In the genomic region with DNA sequence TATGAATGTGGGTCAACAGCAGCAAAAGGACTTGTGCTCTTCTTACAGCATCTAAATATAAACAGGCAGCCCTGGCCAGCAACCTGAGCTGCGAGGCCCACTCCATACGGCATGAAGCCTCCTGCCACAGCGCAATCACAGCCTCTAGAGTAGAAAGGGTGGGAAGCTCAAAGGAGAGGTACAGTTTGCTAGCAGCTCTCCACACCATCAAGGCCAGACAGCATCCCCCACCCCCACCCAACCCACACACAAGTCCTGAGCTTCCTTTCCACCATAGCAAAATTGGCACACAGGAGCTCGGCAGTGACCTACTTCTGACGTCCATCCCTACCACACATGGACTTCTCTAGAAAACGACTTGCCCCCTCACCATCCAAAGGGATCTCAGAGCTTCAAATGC, we compare ENCODE assay signal across 16 mouse cellular contexts. TPM values are rescaled to one million over a fixed set of nuclear protein-coding genes. Genes with fewer than 3 reads are reported as not detected.
DNase-seq lines count a peak whose midpoint lies in the region; ATAC-seq lines count a peak whose summit lies in the region.
"Had no signal": no experiment of that assay in that cellular context is flagged by ENCODE, and none has a peak within 500 bp of the region (broad histone marks: within the 10 kb centered on the region; RNA-seq: fewer than 3 reads in every experiment).

No protein-coding gene starts in this region.

- H3K4me2 ChIP-seq in heart, embryonic 12.5 days, result no peak overlapping the region
- no peak overlapping the region for H3K4me2 ChIP-seq in intestine, embryonic 14.5 days (ENCODE audit: low read length)
- H3K4me2 ChIP-seq: forebrain, embryonic 13.5 days; limb, embryonic 15.5 days; midbrain, embryonic 13.5 days had no signal

- H3K27ac ChIP-seq in heart, embryonic 12.5 days (ENCODE audit: poor library complexity, severe bottlenecking), result 0 out of 2 replicates have a peak overlapping the region, but pooled peaks have one; percentile 48
- peak overlapping the region; percentile 43; the same call in 1 of the 2 replicates for H3K27ac ChIP-seq in intestine, embryonic 14.5 days (ENCODE audit: low read depth)
- H3K27ac ChIP-seq: forebrain, embryonic 13.5 days; hindbrain, postnatal 0 days; limb, embryonic 15.5 days; macrophage; midbrain, embryonic 13.5 days had no signal

- no peak overlapping the region for H3K4me3 ChIP-seq in heart, embryonic 12.5 days
- no peak overlapping the region for H3K4me3 ChIP-seq in intestine, embryonic 14.5 days (ENCODE audit: low read depth, low read length)
- H3K4me3 ChIP-seq: forebrain, embryonic 13.5 days; limb, embryonic 15.5 days; midbrain, embryonic 13.5 days had no signal

- H3K9me3 ChIP-seq in heart, embryonic 12.5 days (replicated peaks), result no peaks in the 10 kb centered on the region
- no peaks in the 10 kb centered on the region for H3K9me3 ChIP-seq in intestine, embryonic 14.5 days (ENCODE audit: control insufficient read depth, low read length)
- H3K9me3 ChIP-seq: forebrain, embryonic 13.5 days; limb, embryonic 15.5 days; midbrain, embryonic 13.5 days had no signal

- no peak for ATAC-seq in heart, embryonic 12.5 days (ENCODE audit: insufficient number of reproducible peaks, low FRiP score)
- ATAC-seq in intestine, embryonic 14.5 days (replicated peaks; ENCODE audit: low FRiP score, low TSS enrichment, low read depth), result no peak
- ATAC-seq: forebrain, embryonic 13.5 days; hindbrain, postnatal 0 days had no signal

- H3K27me3 ChIP-seq in heart, embryonic 12.5 days (replicated peaks), result no peaks in the 10 kb centered on the region
- no peaks in the 10 kb centered on the region for H3K27me3 ChIP-seq in intestine, embryonic 14.5 days (replicated peaks; ENCODE audit: control insufficient read depth, insufficient read depth, low read length)
- H3K27me3 ChIP-seq: forebrain, embryonic 13.5 days; limb, embryonic 15.5 days; midbrain, embryonic 13.5 days had no signal

- intact Hi-C loops in heart, postnatal 25 days (cut with DNase I), result no loop called here

- 65% methylated on average over 6 of the region's 6 CpGs for WGBS in heart, embryonic 12.5 days
- WGBS in intestine, embryonic 14.5 days, result 75% methylated on average over 6 of the region's 6 CpGs

- peaks cover 12% of the 10 kb centered on the region for H3K36me3 ChIP-seq in heart, embryonic 12.5 days
- peaks cover under 1% of the 10 kb centered on the region for H3K36me3 ChIP-seq in intestine, embryonic 14.5 days (ENCODE audit: control insufficient read depth, insufficient read depth, low read length)

- peaks cover 23% of the 10 kb centered on the region for H3K4me1 ChIP-seq in heart, embryonic 12.5 days (replicated peaks)
- peaks cover 5% of the 10 kb centered on the region; the same call in 1 of the 2 replicates for H3K4me1 ChIP-seq in intestine, embryonic 14.5 days (replicated peaks; ENCODE audit: control insufficient read depth, insufficient read depth, low read length)
- H3K4me1 ChIP-seq: forebrain, embryonic 13.5 days; limb, embryonic 15.5 days had no signal

- DNase-seq in cerebellum, adult 9-10 months, result peak; percentile 51
- no peak for DNase-seq in cerebellum, adult 11-12 months
- no peak for DNase-seq in heart, postnatal 25 days (ENCODE audit: low spot score)
- peak; percentile 83 for DNase-seq in brain, adult 2 months (ENCODE audit: low read depth, low spot score)
- no peak for DNase-seq in intestine, embryonic 14.5 days (ENCODE audit: low spot score)
- no peak for DNase-seq in spleen, adult 12 weeks (ENCODE audit: low spot score)
- DNase-seq in thymus, postnatal 0 days (ENCODE audit: low spot score), result no peak
- DNase-seq: adrenal gland, postnatal 14 days; lung, adult 18-20 months; thymus, postnatal 4 days had no signal

- no peak overlapping the region for H3K9ac ChIP-seq in heart, embryonic 12.5 days
- no peak overlapping the region for H3K9ac ChIP-seq in intestine, embryonic 14.5 days (ENCODE audit: low read length)
- H3K9ac ChIP-seq: forebrain, embryonic 13.5 days; limb, embryonic 15.5 days; midbrain, embryonic 13.5 days had no signal

RNA-seq across cellular contexts. Expression of a gene that starts 42.0 kb away (rescaled TPM):
- polyA plus RNA-seq in heart, embryonic 12.5 days (2016; fragmentation: Nextera tagmentation; extraction: Ambion mirVana), result 6.9 and 7.6 TPM in 2 replicates
- total RNA-seq in heart, postnatal 25 days (2021), result 10 to 100 TPM; 78.9 to 81.0 TPM
- 5.9 TPM in 2 replicates for polyA plus RNA-seq in intestine, embryonic 14.5 days (2014; fragmentation: Nextera tagmentation; extraction: Ambion mirVana)
- 5.3 and 7.3 TPM in 2 replicates for polyA plus RNA-seq in thymus, postnatal 0 days (2015; fragmentation: Nextera tagmentation; extraction: Ambion mirVana)

Comparison
In these comparisons a context has a peak if more than half of its experiments do, and no peak if none do; other contexts are left out.
1. DNase-seq: peak in cerebellum, adult 9-10 months (single experiment) and brain, adult 2 months (single experiment); none in cerebellum, adult 11-12 months (single experiment), heart, postnatal 25 days (single experiment), intestine, embryonic 14.5 days (single experiment), spleen, adult 12 weeks (single experiment) and thymus, postnatal 0 days (single experiment).